Mouse (Mus musculus) hindbrain, embryonic 13.5 days (tissue): ENCODE data around the gene Trim63. TPM values are rescaled to one million over a fixed set of nuclear protein-coding genes. Genes with fewer than 3 reads are reported as not detected.
A peak's percentile ranks its signal among the peaks of the same experiment; 100 is the strongest.
"Not testable (repeated sequence)": the region's sequence is repeated elsewhere in the genome, so short reads cannot be mapped to it uniquely, and the experiment has no call there.

Source experiments
- ATAC-seq: fragments of 200-750 bp; cut with Nextera tagmentation; 2 replicates; pipeline ENCODE4 v1.8.0; 2017; ENCODE audit warnings: moderate TSS enrichment; ENCODE audit not compliant: low FRiP score
- H3K27ac ChIP-seq: fragments of 300-500 bp; sonication (generic); 2 replicates; pipeline ENCODE4 v1.5.1; 2015; ENCODE audit warnings: inconsistent platforms, mild to moderate bottlenecking, moderate library complexity
- H3K27me3 ChIP-seq: fragments of 300-500 bp; sonication (generic); 2 replicates; pipeline ENCODE4 v1.6.1; 2015; ENCODE audit warnings: mild to moderate bottlenecking, inconsistent platforms
- H3K36me3 ChIP-seq: fragments of 300-500 bp; sonication (generic); 2 replicates; pipeline ENCODE4 v1.6.1; 2015; ENCODE audit warnings: mild to moderate bottlenecking, inconsistent platforms
- H3K4me1 ChIP-seq: fragments of 300-500 bp; sonication (generic); replicated peaks from 2 replicates; pipeline ENCODE4 v1.6.1; 2015; ENCODE audit warnings: inconsistent platforms
- H3K4me2 ChIP-seq: fragments of 300-500 bp; sonication (generic); 2 replicates; pipeline ENCODE4 v1.6.1; 2015; ENCODE audit warnings: inconsistent platforms, mild to moderate bottlenecking, moderate library complexity
- H3K4me3 ChIP-seq: fragments of 300-500 bp; sonication (generic); 2 replicates; pipeline ENCODE4 v1.5.1; 2015; ENCODE audit warnings: mild to moderate bottlenecking, inconsistent platforms
- H3K9ac ChIP-seq: fragments of 300-500 bp; sonication (generic); 2 replicates; pipeline ENCODE4 v1.6.1; 2015; ENCODE audit warnings: mild to moderate bottlenecking, inconsistent platforms
- H3K9me3 ChIP-seq: fragments of 300-500 bp; sonication (generic); 2 replicates; pipeline ENCODE4 v1.6.1; 2016; ENCODE audit warnings: inconsistent platforms
- WGBS: fragments of 180-500 bp; shearing (Covaris S2); methylation state at CpG from one replicate; pipeline ENCODE4 v1.1.7; 2015; 5-methylcytosine and 5-hydroxymethylcytosine counted together
- polyA plus RNA-seq: library from polyadenylated mRNA; unstranded; fragments of >200 nt; fragmentation: Nextera tagmentation; extraction: Ambion mirVana; gene quantifications from 2 replicates; pipeline ENCODE4 v1.2.1, GENCODE M21; 2015

Gene Trim63
- polyA plus RNA-seq, result 0.38 and 0.51 TPM in 2 replicates

GRCm38 (mm10) chr4:134314876-134315275 is at the start of gene Trim63:
Gene Trim63 (plus strand): TSS chr4:134315120.
- no peaks in the 10 kb centered on the region for H3K36me3 ChIP-seq
- no peaks in the 10 kb centered on the region for H3K4me1 ChIP-seq
- no peak within 1 kb of the TSS for H3K27ac ChIP-seq
- ATAC-seq, result no peak
- H3K9me3 ChIP-seq, result no peaks in the 10 kb centered on the region
- peaks cover 5% of the 10 kb centered on the region; the same call in 1 of the 2 replicates for H3K27me3 ChIP-seq
- H3K9ac ChIP-seq, result no peak within 1 kb of the TSS
- H3K4me3 ChIP-seq, result no peak within 1 kb of the TSS
- 43% methylated on average over 11 of the region's 11 CpGs for WGBS
- H3K4me2 ChIP-seq, result no peak within 1 kb of the TSS

DNA sequence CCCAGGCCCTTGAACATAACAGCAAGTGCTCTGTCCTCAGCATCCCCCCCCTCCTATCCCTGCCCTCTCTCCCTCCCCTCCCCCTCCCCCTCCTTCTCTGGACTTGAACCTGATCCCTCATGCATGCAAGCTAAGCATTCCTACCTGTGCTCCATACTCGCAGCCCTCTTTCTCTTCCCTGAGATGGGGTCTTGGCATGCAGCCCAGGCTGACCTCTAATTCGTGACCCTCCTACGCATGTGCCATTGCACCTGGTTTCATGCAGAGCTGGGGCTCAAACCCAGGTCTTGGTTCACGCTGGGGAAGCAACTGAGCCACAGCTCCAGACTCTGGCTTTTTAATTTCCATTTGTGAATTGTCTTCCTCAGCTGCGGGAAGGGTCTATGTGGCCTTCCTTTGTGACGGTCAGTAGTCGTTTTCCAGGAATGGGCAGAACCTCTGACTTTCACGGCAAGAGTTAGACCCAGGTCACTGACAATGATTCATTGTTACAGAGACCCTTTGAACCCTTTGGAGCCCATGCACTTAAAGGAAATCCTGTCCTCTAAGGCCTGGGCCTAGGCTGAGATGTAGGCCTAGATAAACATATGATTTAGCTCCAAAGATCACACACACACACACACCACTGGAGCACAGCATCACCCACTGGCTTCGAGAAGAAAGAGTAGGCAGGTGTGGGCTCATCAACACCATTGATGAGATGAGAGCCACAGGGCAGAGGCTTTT is 48.9 kb upstream of the Trim63 start:
- Histone ChIP-seq H3K4me2 (no peak overlapping the region), H3K9ac (no peak overlapping the region), H3K36me3 (no peaks in the 10 kb centered on the region), H3K27me3 (no peaks in the 10 kb centered on the region), H3K27ac (no peak overlapping the region), H3K4me3 (no peak overlapping the region), H3K4me1 (no peaks in the 10 kb centered on the region), H3K9me3 (no peaks in the 10 kb centered on the region)
- 68% methylated on average over 9 of the region's 9 CpGs for WGBS
- ATAC-seq, result no peak

DNA sequence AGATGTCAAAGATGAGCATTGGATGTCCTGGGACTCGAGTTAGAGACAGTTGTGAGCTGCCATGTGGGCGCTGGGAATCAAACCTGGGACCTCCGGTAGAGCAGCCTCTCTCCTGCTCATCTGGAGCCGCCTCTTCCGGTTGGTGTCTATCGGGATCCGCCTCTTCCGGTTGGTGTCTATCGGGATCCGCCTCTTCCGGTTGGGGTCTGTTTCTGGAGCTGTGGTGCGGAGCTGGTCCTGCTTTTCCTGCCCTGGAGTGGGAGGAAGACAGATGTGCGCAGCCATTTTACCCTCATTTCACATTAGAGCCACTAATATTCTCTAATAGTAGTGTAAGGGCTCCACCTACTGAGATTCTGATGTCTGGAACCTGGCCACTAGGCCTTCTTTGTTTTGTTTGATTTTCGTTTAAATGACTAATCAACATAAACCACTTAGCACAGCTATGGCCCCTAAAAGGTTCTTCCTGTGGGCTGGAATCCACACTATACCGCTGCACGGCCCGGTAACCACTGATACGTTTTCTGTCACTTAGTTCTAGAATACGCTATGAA is 46.7 kb upstream of the Trim63 start:
- Histone ChIP-seq H3K4me2 (no peak overlapping the region), H3K27me3 (no peaks in the 10 kb centered on the region), H3K36me3 (no peaks in the 10 kb centered on the region), H3K4me1 (no peaks in the 10 kb centered on the region), H3K9me3 (no peaks in the 10 kb centered on the region), H3K4me3 (no peak overlapping the region), H3K9ac (no peak overlapping the region), H3K27ac (no peak overlapping the region)
- WGBS, result 89% methylated on average over 19 of the region's 19 CpGs
- no peak for ATAC-seq

DNA sequence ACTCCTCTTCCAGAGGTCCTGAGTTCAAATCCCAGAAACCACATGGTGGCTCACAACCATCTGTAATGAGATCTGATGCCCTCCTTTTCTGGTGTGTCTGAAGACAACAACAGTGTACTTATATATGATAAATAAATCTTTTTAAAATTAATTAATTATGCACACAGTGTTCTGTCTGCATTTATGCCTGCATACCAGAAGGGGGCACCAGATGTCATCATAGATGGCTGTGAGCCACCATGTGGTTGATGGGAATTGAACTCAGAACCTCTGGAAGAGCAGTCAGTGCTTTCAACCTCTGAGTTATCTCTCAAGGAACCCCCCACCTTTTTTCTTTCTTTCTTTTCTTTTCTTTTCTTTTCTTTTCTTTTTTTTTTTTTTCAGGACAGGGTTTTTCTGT is 45.3 kb upstream of the Trim63 start:
- not testable (repeated sequence) for H3K9ac ChIP-seq, H3K27ac ChIP-seq, H3K4me1 ChIP-seq, H3K4me2 ChIP-seq, H3K27me3 ChIP-seq, H3K36me3 ChIP-seq, H3K4me3 ChIP-seq, H3K9me3 ChIP-seq, ATAC-seq

DNA sequence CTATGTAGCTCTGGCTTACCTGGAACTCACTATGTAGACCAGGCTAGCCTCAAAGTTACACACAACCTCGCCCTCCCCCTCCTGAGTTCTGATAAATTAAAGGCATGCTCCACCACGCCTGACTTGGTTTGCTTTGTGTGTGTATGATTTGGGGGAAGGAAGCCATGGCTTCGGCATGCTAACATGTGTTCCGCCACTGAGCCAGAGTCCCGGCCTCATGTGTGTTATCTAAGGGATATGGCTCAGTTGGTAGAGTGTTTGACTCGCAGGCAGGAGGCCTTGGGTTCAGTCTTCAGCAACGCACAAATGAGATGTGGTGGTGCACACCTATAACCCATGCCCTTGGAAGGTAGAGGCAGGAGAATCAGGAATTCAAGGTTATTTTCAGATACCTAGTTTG is 42.9 kb upstream of the Trim63 start:
- Histone ChIP-seq H3K4me3 (no peak overlapping the region), H3K27me3 (no peaks in the 10 kb centered on the region), H3K9me3 (no peaks in the 10 kb centered on the region), H3K4me1 (no peaks in the 10 kb centered on the region), H3K9ac (no peak overlapping the region), H3K36me3 (peaks cover 17% of the 10 kb centered on the region), H3K4me2 (no peak overlapping the region), H3K27ac (no peak overlapping the region)
- no peak for ATAC-seq
- WGBS, result 85% methylated on average over 7 of the region's 7 CpGs

DNA sequence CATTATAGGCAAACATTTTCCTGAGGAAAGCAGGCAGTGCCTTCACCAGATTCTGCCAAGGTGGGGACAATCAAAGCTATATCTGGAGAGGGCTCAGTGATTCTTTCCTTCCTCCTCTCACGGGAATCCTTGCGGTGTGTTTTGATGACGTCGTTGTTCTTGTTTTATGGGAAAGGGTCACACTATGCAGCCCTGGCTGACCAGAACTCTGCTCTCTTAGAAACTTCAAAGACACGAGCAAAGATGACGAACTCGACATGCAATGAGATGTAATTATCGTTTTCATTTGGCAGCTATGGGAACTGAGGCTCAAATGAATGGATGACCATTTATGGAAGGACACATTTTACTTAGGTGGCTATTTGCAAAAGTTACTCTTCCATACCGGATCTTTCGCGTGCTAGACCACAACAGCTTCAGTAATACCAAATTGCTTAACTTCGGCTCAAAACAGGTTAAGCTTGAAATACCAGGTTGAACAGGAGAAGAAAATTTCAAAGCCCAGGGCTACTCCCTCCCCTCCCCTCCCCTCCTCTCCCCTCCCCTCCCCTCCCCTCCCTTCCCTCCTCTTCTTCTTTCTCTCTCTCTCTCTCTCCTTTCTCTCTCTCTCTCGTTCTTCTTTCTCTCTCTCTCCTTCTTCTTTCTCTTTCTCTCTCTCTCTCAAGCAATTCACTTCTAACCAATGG is 42.0 kb upstream of the Trim63 start:
- Histone ChIP-seq H3K36me3 (peaks cover 25% of the 10 kb centered on the region), H3K4me2 (no peak overlapping the region), H3K9ac (no peak overlapping the region; the same call in 1 of the 2 replicates), H3K9me3 (no peaks in the 10 kb centered on the region), H3K27me3 (no peaks in the 10 kb centered on the region), H3K4me1 (no peaks in the 10 kb centered on the region), H3K27ac (no peak overlapping the region), H3K4me3 (no peak overlapping the region)
- 40% methylated on average over 12 of the region's 13 CpGs for WGBS
- ATAC-seq, result no peak

GRCm38 (mm10) chr4:134273417-134274345 is 41.2 kb upstream of the Trim63 start:
- H3K36me3 ChIP-seq, result peaks cover 31% of the 10 kb centered on the region
- H3K27me3 ChIP-seq, result no peaks in the 10 kb centered on the region
- peak overlapping the region; percentile 35; the same call in 1 of the 2 replicates for H3K9ac ChIP-seq
- H3K4me2 ChIP-seq, result no peak overlapping the region
- 7% methylated on average over 14 of the region's 14 CpGs for WGBS
- H3K9me3 ChIP-seq, result no peaks in the 10 kb centered on the region
- H3K4me1 ChIP-seq, result no peaks in the 10 kb centered on the region
- no peak overlapping the region for H3K4me3 ChIP-seq
- ATAC-seq, result no peak
- no peak overlapping the region for H3K27ac ChIP-seq

DNA sequence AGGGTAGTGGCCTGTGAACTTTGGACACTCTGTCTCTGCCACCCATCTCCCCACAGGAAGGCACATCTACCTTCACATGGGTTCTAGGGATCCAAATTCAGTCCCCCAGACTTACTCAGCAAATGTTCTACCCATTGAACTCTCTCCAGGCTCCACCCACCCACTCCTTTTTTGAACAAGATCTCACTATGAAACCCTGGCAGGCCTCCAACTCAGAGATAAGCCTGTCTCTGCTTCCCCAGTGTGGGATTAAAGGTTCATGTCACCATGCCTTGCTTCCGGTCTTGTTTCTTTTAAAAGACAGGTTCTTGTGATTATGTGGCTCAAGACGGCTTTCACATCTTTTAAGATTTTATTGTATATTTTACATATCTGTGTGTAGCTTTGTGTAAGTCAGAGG is 30.0 kb upstream of the Trim63 start:
- H3K4me1 ChIP-seq, result peaks cover 25% of the 10 kb centered on the region
- H3K27me3 ChIP-seq, result no peaks in the 10 kb centered on the region
- no peak overlapping the region for H3K4me3 ChIP-seq
- no peaks in the 10 kb centered on the region for H3K9me3 ChIP-seq
- no peak overlapping the region for H3K27ac ChIP-seq
- H3K9ac ChIP-seq, result no peak overlapping the region
- 96% methylated on average over 2 of the region's 2 CpGs for WGBS
- H3K4me2 ChIP-seq, result no peak overlapping the region
- no peak for ATAC-seq
- peaks cover 47% of the 10 kb centered on the region for H3K36me3 ChIP-seq

DNA sequence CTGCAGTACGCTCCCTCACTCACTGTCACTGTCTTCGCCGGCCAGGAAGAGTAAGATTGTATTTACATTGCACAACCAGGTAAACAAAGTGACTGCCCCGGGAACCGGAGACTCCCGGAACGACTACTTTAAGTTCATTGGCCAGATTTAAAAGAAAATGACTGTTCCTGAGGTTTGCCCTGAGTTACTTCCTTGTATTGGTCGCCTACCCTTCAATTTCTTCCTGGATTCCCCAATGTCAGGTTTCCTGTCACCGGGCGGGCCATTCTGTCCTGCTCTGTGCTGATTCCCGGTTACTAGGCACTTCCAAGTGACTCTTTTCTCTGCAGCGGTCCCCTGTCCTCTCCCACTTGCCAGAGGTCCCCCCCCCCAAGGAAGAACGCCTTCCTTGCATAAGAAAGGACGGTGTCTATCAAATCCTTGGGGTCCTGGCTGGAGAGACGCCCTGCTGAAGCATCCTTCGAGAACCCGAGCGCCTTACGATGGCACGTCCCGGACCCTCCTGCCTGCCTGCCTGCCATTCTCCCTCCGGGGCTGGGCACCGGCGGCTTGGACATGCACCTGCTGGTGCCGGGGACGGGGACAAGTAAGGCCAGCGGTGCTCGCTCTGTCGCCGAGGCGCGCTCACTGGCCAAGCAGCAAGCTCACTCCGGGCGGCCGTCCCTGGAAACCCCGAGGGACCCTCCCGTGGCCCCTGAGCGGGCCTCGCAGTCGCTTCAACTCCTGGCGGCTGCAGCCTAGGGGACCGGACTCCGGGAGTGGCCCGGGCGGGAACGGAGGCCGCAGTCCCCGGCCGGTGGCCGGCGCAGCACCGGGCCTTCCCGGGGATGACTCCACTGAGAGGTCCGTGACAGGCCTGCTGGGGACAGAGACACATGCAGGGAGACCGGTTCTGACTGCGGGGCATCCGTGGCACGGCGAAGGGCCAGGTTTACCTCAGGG is 28.4 kb upstream of the Trim63 start:
- Histone ChIP-seq H3K4me2 (peak overlapping the region; percentile 94), H3K9me3 (no peaks in the 10 kb centered on the region), H3K27me3 (no peaks in the 10 kb centered on the region), H3K4me1 (peaks cover 25% of the 10 kb centered on the region), H3K4me3 (peak overlapping the region; percentile 99), H3K27ac (peak overlapping the region; percentile 100), H3K36me3 (peaks cover 33% of the 10 kb centered on the region), H3K9ac (peak overlapping the region; percentile 93)
- WGBS, result 3% methylated on average over 59 of the region's 59 CpGs
- peak; percentile 67 for ATAC-seq

DNA sequence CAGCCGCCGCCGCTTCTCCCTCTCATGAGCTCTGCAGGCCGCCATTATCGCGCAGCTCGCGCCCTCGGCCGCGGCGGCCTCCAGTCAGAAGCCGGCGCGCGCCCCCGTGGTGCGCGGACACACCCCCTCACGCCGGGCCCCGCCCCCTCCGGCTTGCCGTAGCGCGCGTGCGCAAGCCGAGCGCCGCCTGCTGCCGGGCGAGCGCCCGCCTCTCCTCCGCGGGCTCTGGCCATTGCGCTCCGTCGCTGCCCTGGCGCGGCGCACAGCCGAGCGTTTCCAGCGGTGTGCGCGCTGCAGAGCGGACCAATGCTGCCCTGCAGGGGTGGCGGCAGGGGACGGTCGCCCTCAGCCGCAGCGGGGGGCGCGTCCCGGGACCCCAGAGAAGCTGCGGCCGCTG is 27.8 kb upstream of the Trim63 start:
- peaks cover 27% of the 10 kb centered on the region for H3K36me3 ChIP-seq
- H3K9ac ChIP-seq, result peak overlapping the region; percentile 93
- ATAC-seq, result peak; percentile 97
- H3K27me3 ChIP-seq, result no peaks in the 10 kb centered on the region
- peaks cover 25% of the 10 kb centered on the region for H3K4me1 ChIP-seq
- no peaks in the 10 kb centered on the region for H3K9me3 ChIP-seq
- peak overlapping the region; percentile 99 for H3K4me3 ChIP-seq
- H3K4me2 ChIP-seq, result peak overlapping the region; percentile 94
- WGBS, result under 1% methylated on average over 35 of the region's 59 CpGs
- peak overlapping the region; percentile 100 for H3K27ac ChIP-seq

- 0 out of 2 replicates have a peak, but pooled peaks cover 4% of the 10 kb centered on the region for H3K27me3 ChIP-seq
- peak within 1 kb of the TSS; percentile 94 for H3K4me2 ChIP-seq
- H3K36me3 ChIP-seq, result peaks cover 23% of the 10 kb centered on the region
- no peaks in the 10 kb centered on the region for H3K9me3 ChIP-seq
- H3K27ac ChIP-seq, result peak within 1 kb of the TSS; percentile 100
- H3K9ac ChIP-seq, result peak within 1 kb of the TSS; percentile 93
- peaks cover 25% of the 10 kb centered on the region for H3K4me1 ChIP-seq
- 0% methylated on average over 42 of the region's 43 CpGs for WGBS
- peak within 1 kb of the TSS; percentile 99 for H3K4me3 ChIP-seq
- peak; percentile 89 for ATAC-seq
Measured at GRCm38 (mm10) chr4:134287575-134288025, 27.3 kb upstream of the Trim63 start, which contains the start of gene Pdik1l. Gene Pdik1l (minus strand): TSS chr4:134287895.
